Comparison of ENCODE assay signal across 9 mouse cellular contexts in genomic region chr5:147227354-147228112, GRCm38 (mm10). TPM values are rescaled to one million over a fixed set of nuclear protein-coding genes. Genes with fewer than 3 reads are reported as not detected.
DNase-seq lines count a peak whose midpoint lies in the region; ATAC-seq and TF ChIP-seq lines count a peak whose summit lies in the region.
"Had no signal": no experiment of that assay in that cellular context is flagged by ENCODE, and none has a peak within 500 bp of the region (broad histone marks: within the 10 kb centered on the region; RNA-seq: fewer than 3 reads in every experiment).

No protein-coding gene starts in this region.

- no peaks in the 10 kb centered on the region for H3K4me1 ChIP-seq in heart, postnatal 0 days (ENCODE audit: control insufficient read depth, insufficient read depth)
- H3K4me1 ChIP-seq in liver, embryonic 14.5 days (replicated peaks; ENCODE audit: control insufficient read depth in 2 of 2, insufficient read depth in 2 of 2, low read length in 1 of 2) = no peaks in the 10 kb centered on the region
- peaks cover 29% of the 10 kb centered on the region for H3K4me1 ChIP-seq in neural tube, embryonic 13.5 days (replicated peaks)
- H3K4me1 ChIP-seq in stomach, postnatal 0 days (replicated peaks; ENCODE audit: control insufficient read depth, insufficient read depth) = no peaks in the 10 kb centered on the region

- no peak overlapping the region for H3K4me2 ChIP-seq in heart, postnatal 0 days (ENCODE audit: low read depth, low read length)
- no peak overlapping the region for H3K4me2 ChIP-seq in liver, embryonic 14.5 days (ENCODE audit: low read depth)
- no peak overlapping the region for H3K4me2 ChIP-seq in neural tube, embryonic 13.5 days
- H3K4me2 ChIP-seq in stomach, postnatal 0 days (replicated peaks; ENCODE audit: low read depth) = 0 out of 2 replicates have a peak overlapping the region, but pooled peaks have one; percentile 23

- peaks cover 53% of the 10 kb centered on the region for H3K27me3 ChIP-seq in heart, postnatal 0 days (ENCODE audit: control insufficient read depth, insufficient read depth, low read length)
- H3K27me3 ChIP-seq in liver, embryonic 14.5 days (ENCODE audit: control insufficient read depth, insufficient read depth, low read length) = peaks cover 17% of the 10 kb centered on the region
- H3K27me3 ChIP-seq in neural tube, embryonic 13.5 days = peaks cover 47% of the 10 kb centered on the region
- H3K27me3 ChIP-seq in stomach, postnatal 0 days (ENCODE audit: control insufficient read depth, insufficient read depth, low read length) = peaks cover 7% of the 10 kb centered on the region; the same call in 1 of the 2 replicates

- peak; percentile 92 for TF ChIP-seq CTCF in heart, postnatal 0 days (IDR thresholded peaks at IDR 0.05; ENCODE audit: low read depth)
- TF ChIP-seq CTCF in liver, embryonic 14.5 days (IDR thresholded peaks at IDR 0.05; ENCODE audit: low read depth) = peak; percentile 94
- TF ChIP-seq CTCF in stomach, postnatal 0 days (IDR thresholded peaks at IDR 0.05; ENCODE audit: low read depth) = peak; percentile 91

- 15% methylated on average over 25 of the region's 25 CpGs for WGBS in heart, postnatal 0 days
- WGBS in liver, embryonic 14.5 days (ENCODE audit: insufficient replicate concordance) = 17% methylated on average over 25 of the region's 25 CpGs
- WGBS in neural tube, embryonic 13.5 days = 18% methylated on average over 25 of the region's 25 CpGs
- 12% methylated on average over 25 of the region's 25 CpGs for WGBS in stomach, postnatal 0 days

- no peaks in the 10 kb centered on the region for H3K36me3 ChIP-seq in heart, postnatal 0 days (replicated peaks; ENCODE audit: control insufficient read depth, insufficient read depth, low read length)
- no peaks in the 10 kb centered on the region for H3K36me3 ChIP-seq in liver, embryonic 14.5 days (replicated peaks; ENCODE audit: control insufficient read depth, insufficient read depth, low read depth)
- H3K36me3 ChIP-seq in neural tube, embryonic 13.5 days = no peaks in the 10 kb centered on the region
- no peaks in the 10 kb centered on the region for H3K36me3 ChIP-seq in stomach, postnatal 0 days (ENCODE audit: control insufficient read depth, insufficient read depth, low read length)

- ATAC-seq in heart, postnatal 0 days (ENCODE audit: insufficient read depth, low read depth) = peak; percentile 53
- ATAC-seq in liver, embryonic 14.5 days (ENCODE audit: insufficient read depth) = no peak
- ATAC-seq in neural tube, embryonic 13.5 days (ENCODE audit: low read depth) = peak; percentile 86
- ATAC-seq in stomach, postnatal 0 days (ENCODE audit: low FRiP score, low TSS enrichment) = peak; percentile 63

- peak; percentile 71 for DNase-seq in CD8-positive naive resting alpha-beta T cell, adult 2 months (ENCODE audit: low read depth in 2 of 2, low spot score in 2 of 2)
- DNase-seq in c-Kit-negative CD71-positive TER-119-positive erythroid progenitor cells, embryonic 14.5 days (ENCODE audit: low read depth, low spot score) = peak; percentile 8
- DNase-seq in fibroblast of lung, adult 2 months (ENCODE audit: low read depth) = peak; percentile 10
- DNase-seq in heart, postnatal 0 days (ENCODE audit: low spot score) = peak; percentile 61
- peak; percentile 91 to 92 for DNase-seq in kidney, postnatal 4 days
- DNase-seq in liver, embryonic 14.5 days (ENCODE audit: low read depth in 3 of 3, low spot score in 3 of 3) = peak in 2 of 3 experiments; percentile 9 to 19
- peak; percentile 86 for DNase-seq in stomach, postnatal 0 days (ENCODE audit: low spot score)

- H3K9ac ChIP-seq in heart, postnatal 0 days (replicated peaks; ENCODE audit: low read depth, low read length) = no peak overlapping the region
- no peak overlapping the region for H3K9ac ChIP-seq in liver, embryonic 14.5 days (replicated peaks)
- no peak overlapping the region for H3K9ac ChIP-seq in neural tube, embryonic 13.5 days
- no peak overlapping the region for H3K9ac ChIP-seq in stomach, postnatal 0 days (ENCODE audit: low read length)

- H3K27ac ChIP-seq in heart, postnatal 0 days (ENCODE audit: low read depth) = no peak overlapping the region
- no peak overlapping the region for H3K27ac ChIP-seq in liver, embryonic 14.5 days
- H3K27ac ChIP-seq in neural tube, embryonic 13.5 days (replicated peaks) = no peak overlapping the region
- H3K27ac ChIP-seq in stomach, postnatal 0 days (replicated peaks) = no peak overlapping the region

- TF ChIP-seq EP300 in heart, postnatal 0 days (IDR thresholded peaks at IDR 0.05; ENCODE audit: low read depth) = no peak
- TF ChIP-seq EP300 in liver, embryonic 14.5 days (IDR thresholded peaks at IDR 0.05; ENCODE audit: low read depth) = no peak
- no peak for TF ChIP-seq EP300 in stomach, postnatal 0 days (optimal IDR thresholded peaks at IDR 0.05)

- H3K9me3 ChIP-seq in heart, postnatal 0 days (replicated peaks; ENCODE audit: control insufficient read depth, low read length) = no peaks in the 10 kb centered on the region
- no peaks in the 10 kb centered on the region for H3K9me3 ChIP-seq in liver, embryonic 14.5 days (ENCODE audit: control insufficient read depth, low read length)
- H3K9me3 ChIP-seq in neural tube, embryonic 13.5 days = no peaks in the 10 kb centered on the region
- H3K9me3 ChIP-seq in stomach, postnatal 0 days (ENCODE audit: control insufficient read depth, low read length) = no peaks in the 10 kb centered on the region

- H3K4me3 ChIP-seq in heart, postnatal 0 days (ENCODE audit: low read depth, low read length) = no peak overlapping the region
- H3K4me3 ChIP-seq in liver, embryonic 14.5 days (ENCODE audit: insufficient read depth in 1 of 2, low read depth in 2 of 2, low read length in 2 of 2) = no peak overlapping the region
- H3K4me3 ChIP-seq in neural tube, embryonic 13.5 days = no peak overlapping the region
- no peak overlapping the region for H3K4me3 ChIP-seq in stomach, postnatal 0 days (ENCODE audit: low read depth, low read length)

RNA-seq across cellular contexts. Expression of gene Gsx1, which starts 39.0 kb away (rescaled TPM):
- not detected in 2 replicates for total RNA-seq in heart, postnatal 0 days (2014; rRNA removed; ENCODE audit: low replicate concordance)
- not detected in 2 replicates for polyA plus RNA-seq in heart, postnatal 0 days (2015; fragmentation: Nextera tagmentation; extraction: Ambion mirVana)
- 0.02 TPM in 1 of 2 replicates, not detected in the other for polyA plus RNA-seq in liver, embryonic 14.5 days (2012; rRNA removed)
- polyA plus RNA-seq in liver, embryonic 14.5 days (2014; fragmentation: Nextera tagmentation; extraction: Ambion mirVana) = not detected in 2 replicates
- polyA plus RNA-seq in neural tube, embryonic 13.5 days (2015; fragmentation: Nextera tagmentation; extraction: Ambion mirVana) = 5.3 and 7.1 TPM in 2 replicates
- not detected in 2 replicates for polyA plus RNA-seq in stomach, postnatal 0 days (2015; fragmentation: Nextera tagmentation; extraction: Ambion mirVana)
- polyA plus RNA-seq: gonadal fat pad, adult 2 months had no signal

RNA-seq across cellular contexts. Expression of gene Pdx1, which starts 42.2 kb away (rescaled TPM):
- not detected in 2 replicates for total RNA-seq in heart, postnatal 0 days (2014; rRNA removed; ENCODE audit: low replicate concordance)
- polyA plus RNA-seq in heart, postnatal 0 days (2015; fragmentation: Nextera tagmentation; extraction: Ambion mirVana) = not detected in 2 replicates
- 0.02 and 0.03 TPM in 2 replicates for polyA plus RNA-seq in liver, embryonic 14.5 days (2012; rRNA removed)
- polyA plus RNA-seq in liver, embryonic 14.5 days (2014; fragmentation: Nextera tagmentation; extraction: Ambion mirVana) = not detected in 2 replicates
- not detected in 2 replicates for polyA plus RNA-seq in neural tube, embryonic 13.5 days (2015; fragmentation: Nextera tagmentation; extraction: Ambion mirVana)
- 3.0 and 3.6 TPM in 2 replicates for polyA plus RNA-seq in stomach, postnatal 0 days (2015; fragmentation: Nextera tagmentation; extraction: Ambion mirVana)
- polyA plus RNA-seq: gonadal fat pad, adult 2 months had no signal

Comparison
In these comparisons a context has a peak if more than half of its experiments do, and no peak if none do; other contexts are left out.
1. DNase-seq: peak in every context shown above with its lines; median percentile 92 in kidney, postnatal 4 days; 86 in stomach, postnatal 0 days; 71 in CD8-positive naive resting alpha-beta T cell, adult 2 months; 61 in heart, postnatal 0 days; 14 in liver, embryonic 14.5 days; 10 in fibroblast of lung, adult 2 months; 8 in c-Kit-negative CD71-positive TER-119-positive erythroid progenitor cells, embryonic 14.5 days.